Mouse (Mus musculus) hindbrain, embryonic 13.5 days (tissue): ENCODE data around the gene Psenen. TPM values are rescaled to one million over a fixed set of nuclear protein-coding genes. Genes with fewer than 3 reads are reported as not detected.

ENCODE experiments used
- ATAC-seq: fragments of 200-750 bp; cut with Nextera tagmentation; 2 replicates; pipeline ENCODE4 v1.8.0; 2017; ENCODE audit warnings: moderate TSS enrichment; ENCODE audit not compliant: low FRiP score
- H3K27ac ChIP-seq: fragments of 300-500 bp; sonication (generic); 2 replicates; pipeline ENCODE4 v1.5.1; 2015; ENCODE audit warnings: inconsistent platforms, mild to moderate bottlenecking, moderate library complexity
- H3K27me3 ChIP-seq: fragments of 300-500 bp; sonication (generic); 2 replicates; pipeline ENCODE4 v1.6.1; 2015; ENCODE audit warnings: mild to moderate bottlenecking, inconsistent platforms
- H3K36me3 ChIP-seq: fragments of 300-500 bp; sonication (generic); 2 replicates; pipeline ENCODE4 v1.6.1; 2015; ENCODE audit warnings: mild to moderate bottlenecking, inconsistent platforms
- H3K4me1 ChIP-seq: fragments of 300-500 bp; sonication (generic); replicated peaks from 2 replicates; pipeline ENCODE4 v1.6.1; 2015; ENCODE audit warnings: inconsistent platforms
- H3K4me2 ChIP-seq: fragments of 300-500 bp; sonication (generic); 2 replicates; pipeline ENCODE4 v1.6.1; 2015; ENCODE audit warnings: inconsistent platforms, mild to moderate bottlenecking, moderate library complexity
- H3K4me3 ChIP-seq: fragments of 300-500 bp; sonication (generic); 2 replicates; pipeline ENCODE4 v1.5.1; 2015; ENCODE audit warnings: mild to moderate bottlenecking, inconsistent platforms
- H3K9ac ChIP-seq: fragments of 300-500 bp; sonication (generic); 2 replicates; pipeline ENCODE4 v1.6.1; 2015; ENCODE audit warnings: mild to moderate bottlenecking, inconsistent platforms
- H3K9me3 ChIP-seq: fragments of 300-500 bp; sonication (generic); 2 replicates; pipeline ENCODE4 v1.6.1; 2016; ENCODE audit warnings: inconsistent platforms
- WGBS: fragments of 180-500 bp; shearing (Covaris S2); methylation state at CpG from one replicate; pipeline ENCODE4 v1.1.7; 2015; 5-methylcytosine and 5-hydroxymethylcytosine counted together
- polyA plus RNA-seq: library from polyadenylated mRNA; unstranded; fragments of >200 nt; fragmentation: Nextera tagmentation; extraction: Ambion mirVana; gene quantifications from 2 replicates; pipeline ENCODE4 v1.2.1, GENCODE M21; 2015

Gene Psenen
- polyA plus RNA-seq, 1 experiment from 2014 or later = 139 TPM

GRCm38 (mm10) chr7:30585170-30585569 is 21.7 kb upstream of the Psenen start:
- H3K9me3 ChIP-seq = no peaks in the 10 kb centered on the region
- no peak overlapping the region for H3K4me2 ChIP-seq
- WGBS = 94% methylated on average over 7 of the region's 7 CpGs
- peaks cover 67% of the 10 kb centered on the region for H3K36me3 ChIP-seq
- no peak for ATAC-seq
- no peaks in the 10 kb centered on the region for H3K27me3 ChIP-seq
- peaks cover 27% of the 10 kb centered on the region for H3K4me1 ChIP-seq
- no peak overlapping the region for H3K4me3 ChIP-seq
- no peak overlapping the region for H3K9ac ChIP-seq
- no peak overlapping the region for H3K27ac ChIP-seq

- H3K9me3 ChIP-seq = no peaks in the 10 kb centered on the region
- H3K4me2 ChIP-seq = no peak overlapping the region
- H3K27me3 ChIP-seq = no peaks in the 10 kb centered on the region
- no peak overlapping the region for H3K9ac ChIP-seq
- ATAC-seq = no peak
- peaks cover 75% of the 10 kb centered on the region for H3K36me3 ChIP-seq
- no peak overlapping the region for H3K27ac ChIP-seq
- peaks cover 20% of the 10 kb centered on the region for H3K4me1 ChIP-seq
- H3K4me3 ChIP-seq = no peak overlapping the region
- WGBS = 93% methylated on average over 10 of the region's 10 CpGs
These were observed 20.9 kb upstream of the Psenen start for GRCm38 (mm10) chr7:30584339-30584738.

- Histone ChIP-seq H3K4me1 (peaks cover 7% of the 10 kb centered on the region), H3K4me2 (no peak overlapping the region), H3K9ac (no peak overlapping the region), H3K36me3 (peaks cover 100% of the 10 kb centered on the region), H3K27me3 (no peaks in the 10 kb centered on the region), H3K27ac (no peak overlapping the region), H3K4me3 (no peak overlapping the region), H3K9me3 (no peaks in the 10 kb centered on the region)
- ATAC-seq = no peak
- WGBS = 95% methylated on average over 16 of the region's 16 CpGs
These were observed 18.1 kb upstream of the Psenen start for GRCm38 (mm10) chr7:30581547-30581946.

- no peak overlapping the region for H3K27ac ChIP-seq
- H3K4me1 ChIP-seq = no peaks in the 10 kb centered on the region
- H3K36me3 ChIP-seq = peaks cover 100% of the 10 kb centered on the region
- no peak for ATAC-seq
- 96% methylated on average over 8 of the region's 8 CpGs for WGBS
- no peaks in the 10 kb centered on the region for H3K27me3 ChIP-seq
- H3K4me3 ChIP-seq = no peak overlapping the region
- no peak overlapping the region for H3K4me2 ChIP-seq
- H3K9me3 ChIP-seq = no peaks in the 10 kb centered on the region
- no peak overlapping the region for H3K9ac ChIP-seq
These were observed 16.5 kb upstream of the Psenen start for GRCm38 (mm10) chr7:30579950-30580349.

- H3K4me3 ChIP-seq = no peak overlapping the region
- no peaks in the 10 kb centered on the region for H3K27me3 ChIP-seq
- H3K27ac ChIP-seq = no peak overlapping the region
- no peak for ATAC-seq
- no peaks in the 10 kb centered on the region for H3K9me3 ChIP-seq
- H3K36me3 ChIP-seq = peaks cover 97% of the 10 kb centered on the region
- H3K4me1 ChIP-seq = no peaks in the 10 kb centered on the region
- no peak overlapping the region for H3K9ac ChIP-seq
- no peak overlapping the region for H3K4me2 ChIP-seq
- WGBS = 90% methylated on average over 2 of the region's 2 CpGs
These were observed 9.5 kb upstream of the Psenen start for GRCm38 (mm10) chr7:30572969-30573368.

- Histone ChIP-seq H3K27me3 (no peaks in the 10 kb centered on the region), H3K9ac (no peak overlapping the region), H3K36me3 (peaks cover 95% of the 10 kb centered on the region), H3K4me3 (no peak overlapping the region), H3K4me2 (no peak overlapping the region), H3K27ac (no peak overlapping the region), H3K4me1 (no peaks in the 10 kb centered on the region), H3K9me3 (no peaks in the 10 kb centered on the region)
- 88% methylated on average over 5 of the region's 5 CpGs for WGBS
- ATAC-seq = no peak
These were observed 9.0 kb upstream of the Psenen start for GRCm38 (mm10) chr7:30572389-30572788.

- ATAC-seq = no peak
- no peaks in the 10 kb centered on the region for H3K9me3 ChIP-seq
- H3K4me1 ChIP-seq = peaks cover 11% of the 10 kb centered on the region
- H3K4me2 ChIP-seq = no peak overlapping the region
- WGBS = 91% methylated on average over 11 of the region's 11 CpGs
- no peak overlapping the region for H3K9ac ChIP-seq
- no peak overlapping the region for H3K27ac ChIP-seq
- no peaks in the 10 kb centered on the region for H3K27me3 ChIP-seq
- no peak overlapping the region for H3K4me3 ChIP-seq
- peaks cover 71% of the 10 kb centered on the region for H3K36me3 ChIP-seq
These were observed 4.1 kb upstream of the Psenen start for GRCm38 (mm10) chr7:30567555-30567954.

- H3K36me3 ChIP-seq = peaks cover 58% of the 10 kb centered on the region
- H3K9me3 ChIP-seq = no peaks in the 10 kb centered on the region
- H3K4me1 ChIP-seq = peaks cover 17% of the 10 kb centered on the region
- no peak overlapping the region for H3K4me2 ChIP-seq
- H3K4me3 ChIP-seq = no peak overlapping the region
- no peaks in the 10 kb centered on the region for H3K27me3 ChIP-seq
- no peak for ATAC-seq
- H3K27ac ChIP-seq = no peak overlapping the region
- H3K9ac ChIP-seq = no peak overlapping the region
- WGBS = 86% methylated on average over 9 of the region's 9 CpGs
These were observed 2.6 kb upstream of the Psenen start for GRCm38 (mm10) chr7:30566033-30566432.

GRCm38 (mm10) chr7:30564970-30565571 is 1.6 kb upstream of the Psenen start, which contains the start of gene Igflr1:
Igflr1 (plus strand) TSS chr7:30565427.
- Histone ChIP-seq H3K27me3 (no peaks in the 10 kb centered on the region), H3K4me2 (peak within 1 kb of the TSS; percentile 66), H3K4me1 (peaks cover 20% of the 10 kb centered on the region), H3K4me3 (peak within 1 kb of the TSS; percentile 75), H3K36me3 (peaks cover 48% of the 10 kb centered on the region), H3K9ac (0 out of 2 replicates have a peak within 1 kb of the TSS, but pooled peaks have one; percentile 76), H3K27ac (no peak within 1 kb of the TSS), H3K9me3 (no peaks in the 10 kb centered on the region)
- ATAC-seq = no peak
- WGBS = 96% methylated on average over 12 of the region's 12 CpGs

GRCm38 (mm10) chr7:30563906-30564280 is 466 bp upstream of the Psenen start:
- Histone ChIP-seq H3K27me3 (no peaks in the 10 kb centered on the region), H3K9me3 (no peaks in the 10 kb centered on the region), H3K4me1 (peaks cover 26% of the 10 kb centered on the region), H3K4me3 (peak overlapping the region; percentile 75), H3K9ac (peak overlapping the region; percentile 76), H3K4me2 (peak overlapping the region; percentile 66), H3K27ac (peak overlapping the region; percentile 95), H3K36me3 (peaks cover 37% of the 10 kb centered on the region)
- ATAC-seq = no peak
- 27% methylated on average over 6 of the region's 6 CpGs for WGBS

- Histone ChIP-seq H3K9me3 (no peaks in the 10 kb centered on the region), H3K27ac (peak overlapping the region; percentile 76), H3K36me3 (peaks cover 28% of the 10 kb centered on the region), H3K27me3 (no peaks in the 10 kb centered on the region), H3K4me3 (peak overlapping the region; percentile 75), H3K9ac (peak overlapping the region; percentile 70), H3K4me1 (peaks cover 39% of the 10 kb centered on the region), H3K4me2 (peak overlapping the region; percentile 73)
- 1% methylated on average over 27 of the region's 27 CpGs for WGBS
- ATAC-seq = no peak
These were observed 806 bp downstream of the Psenen start for GRCm38 (mm10) chr7:30562526-30563116.

- Histone ChIP-seq H3K27ac (peak overlapping the region; percentile 24; the same call in 1 of the 2 replicates), H3K4me1 (peaks cover 42% of the 10 kb centered on the region), H3K4me3 (no peak overlapping the region; the same call in 1 of the 2 replicates), H3K9me3 (no peaks in the 10 kb centered on the region), H3K36me3 (peaks cover 28% of the 10 kb centered on the region), H3K27me3 (no peaks in the 10 kb centered on the region), H3K4me2 (peak overlapping the region; percentile 91), H3K9ac (no peak overlapping the region)
- 76% methylated on average over 2 of the region's 2 CpGs for WGBS
- no peak for ATAC-seq
These were observed 3.1 kb downstream of the Psenen start for GRCm38 (mm10) chr7:30560296-30560695.

GRCm38 (mm10) chr7:30559443-30559954 is 3.9 kb downstream of the Psenen start, which contains the start of gene Lin37:
Lin37 (minus strand) TSS chr7:30559838.
- H3K4me1 ChIP-seq = peaks cover 41% of the 10 kb centered on the region
- H3K4me2 ChIP-seq = peak within 1 kb of the TSS; percentile 91
- peak within 1 kb of the TSS; percentile 41 for H3K27ac ChIP-seq
- peak within 1 kb of the TSS; percentile 61 for H3K4me3 ChIP-seq
- peaks cover 1% of the 10 kb centered on the region; the same call in 1 of the 2 replicates for H3K27me3 ChIP-seq
- peak within 1 kb of the TSS; percentile 88 for H3K9ac ChIP-seq
- peaks cover 33% of the 10 kb centered on the region for H3K36me3 ChIP-seq
- ATAC-seq = peak; percentile 86
- WGBS = under 1% methylated on average over 20 of the region's 20 CpGs
- no peaks in the 10 kb centered on the region for H3K9me3 ChIP-seq
